31 mouse cellular contexts compared by ENCODE assay signal in genomic region chr8:108286117-108286516, GRCm38 (mm10).
DNase-seq lines count a peak whose midpoint lies in the region; ATAC-seq and TF ChIP-seq lines count a peak whose summit lies in the region.
"Had no signal": no experiment of that assay in that cellular context is flagged by ENCODE, and none has a peak within 500 bp of the region (broad histone marks: within the 10 kb centered on the region; RNA-seq: fewer than 3 reads in every experiment).

No protein-coding gene starts in this region.

- no peak for TF ChIP-seq EP300 in liver, postnatal 0 days (IDR thresholded peaks at IDR 0.05; ENCODE audit: low read depth)

- no peaks in the 10 kb centered on the region; the same call in 1 of the 2 replicates for H3K4me1 ChIP-seq in forebrain, embryonic 14.5 days (ENCODE audit: control insufficient read depth, insufficient read depth, low read length)
- peaks cover 7% of the 10 kb centered on the region; the same call in 1 of the 2 replicates for H3K4me1 ChIP-seq in forebrain, embryonic 12.5 days
- H3K4me1 ChIP-seq in liver, postnatal 0 days (ENCODE audit: insufficient read depth), result no peaks in the 10 kb centered on the region
- H3K4me1 ChIP-seq: heart, embryonic 13.5 days; liver, embryonic 12.5 days; stomach, embryonic 15.5 days had no signal

- H3K27ac ChIP-seq in forebrain, embryonic 14.5 days (ENCODE audit: low read depth, low read length), result no peak overlapping the region
- H3K27ac ChIP-seq in forebrain, embryonic 12.5 days, result no peak overlapping the region
- H3K27ac ChIP-seq in liver, postnatal 0 days (ENCODE audit: low read depth), result no peak overlapping the region
- H3K27ac ChIP-seq: embryonic facial prominence, embryonic 15.5 days; gastrocnemius, adult 2 months; heart, embryonic 13.5 days; kidney, embryonic 15.5 days; left cerebral cortex, adult 2 months; liver, embryonic 12.5 days; midbrain, embryonic 12.5 days; neural tube, embryonic 15.5 days; stomach, embryonic 15.5 days had no signal

- no peak for TF ChIP-seq CTCF in liver, postnatal 0 days (IDR thresholded peaks at IDR 0.05; ENCODE audit: low read depth)
- no peak for TF ChIP-seq CTCF in brain, embryonic 14.5 days (IDR thresholded peaks at IDR 0.05; ENCODE audit: borderline replicate concordance, extremely low read depth, insufficient read depth, insufficient read length)

- peak; percentile 89 for ATAC-seq in forebrain, embryonic 14.5 days
- ATAC-seq in forebrain, embryonic 12.5 days (ENCODE audit: low FRiP score), result no peak; the same call in 1 of the 2 replicates
- ATAC-seq in liver, postnatal 0 days, result 0 out of 2 replicates have a peak, but pooled peaks have one; percentile 29
- 0 out of 2 replicates have a peak, but pooled peaks have one; percentile 10 for ATAC-seq in megakaryocyte, adult 5-6 weeks (ENCODE audit: poor library complexity, severe bottlenecking)
- ATAC-seq: activated CD4-positive, CD25-positive, alpha-beta regulatory T cell, adult 4 months; CD4-positive, CD25-positive, alpha-beta regulatory T cell, adult 4 months; hindbrain, embryonic 16.5 days; intestine, postnatal 0 days; liver, embryonic 12.5 days had no signal

- H3K27me3 ChIP-seq in forebrain, embryonic 14.5 days (replicated peaks; ENCODE audit: control insufficient read depth, insufficient read depth, low read length), result no peaks in the 10 kb centered on the region
- H3K27me3 ChIP-seq in forebrain, embryonic 12.5 days, result 0 out of 2 replicates have a peak, but pooled peaks cover 4% of the 10 kb centered on the region
- H3K27me3 ChIP-seq in liver, postnatal 0 days (ENCODE audit: insufficient read depth, low read length), result no peaks in the 10 kb centered on the region
- H3K27me3 ChIP-seq: embryonic facial prominence, embryonic 15.5 days; heart, embryonic 13.5 days; kidney, embryonic 15.5 days; neural tube, embryonic 15.5 days; stomach, embryonic 15.5 days had no signal

- H3K36me3 ChIP-seq in forebrain, embryonic 14.5 days (ENCODE audit: control insufficient read depth, insufficient read depth, low read length), result no peaks in the 10 kb centered on the region
- H3K36me3 ChIP-seq in forebrain, embryonic 12.5 days (replicated peaks), result no peaks in the 10 kb centered on the region
- no peaks in the 10 kb centered on the region for H3K36me3 ChIP-seq in liver, postnatal 0 days (replicated peaks; ENCODE audit: insufficient read depth, low read length)
- H3K36me3 ChIP-seq: embryonic facial prominence, embryonic 15.5 days; G1E; heart, embryonic 13.5 days; kidney, embryonic 15.5 days; liver, embryonic 12.5 days; midbrain, embryonic 12.5 days; neural tube, embryonic 15.5 days; stomach, embryonic 15.5 days had no signal

- peak; percentile 92 for DNase-seq in forebrain, embryonic 14.5 days (ENCODE audit: low spot score)
- DNase-seq in liver, postnatal 0 days, result no peak
- no peak for DNase-seq in liver
- DNase-seq in brain, embryonic 14.5 days (ENCODE audit: low read depth), result peak; percentile 94
- no peak for DNase-seq in yolk sac, embryonic 10.5 days (ENCODE audit: low spot score)
- DNase-seq: adrenal gland, postnatal 10 days; cerebellum, adult 11-12 months; cerebellum, postnatal 14 days; gastrocnemius, adult 2 months; heart, adult 11 months; heart, postnatal 36 days; lung, embryonic 14.5 days; lung, postnatal 4 days; right cerebral cortex, postnatal 25 days; thymus, adult 2 months had no signal

- H3K9me3 ChIP-seq in forebrain, embryonic 14.5 days (replicated peaks; ENCODE audit: control insufficient read depth, low read length), result no peaks in the 10 kb centered on the region
- no peaks in the 10 kb centered on the region for H3K9me3 ChIP-seq in forebrain, embryonic 12.5 days
- no peaks in the 10 kb centered on the region for H3K9me3 ChIP-seq in liver, postnatal 0 days (ENCODE audit: low read length)
- H3K9me3 ChIP-seq: embryonic facial prominence, embryonic 15.5 days; heart, embryonic 13.5 days; kidney, embryonic 15.5 days; liver, embryonic 12.5 days; midbrain, embryonic 12.5 days; neural tube, embryonic 15.5 days; stomach, embryonic 15.5 days had no signal

- no peak overlapping the region for H3K9ac ChIP-seq in forebrain, embryonic 14.5 days (ENCODE audit: low read length)
- no peak overlapping the region for H3K9ac ChIP-seq in forebrain, embryonic 12.5 days
- no peak overlapping the region for H3K9ac ChIP-seq in liver, postnatal 0 days (replicated peaks)
- H3K9ac ChIP-seq: embryonic facial prominence, embryonic 15.5 days; heart, embryonic 13.5 days; kidney, embryonic 15.5 days; liver, embryonic 12.5 days; lung, embryonic 14.5 days; midbrain, embryonic 12.5 days; neural tube, embryonic 15.5 days; stomach, embryonic 15.5 days had no signal

- 23% methylated on average over 5 of the region's 5 CpGs for whole genome bisulfite sequencing in forebrain, embryonic 14.5 days
- 42% methylated on average over 5 of the region's 5 CpGs for WGBS in forebrain, embryonic 12.5 days
- WGBS in liver, postnatal 0 days (ENCODE audit: insufficient replicate concordance), result 25% methylated on average over 5 of the region's 5 CpGs

- TF ChIP-seq POLR2A in brain, embryonic 14.5 days (IDR thresholded peaks at IDR 0.05; ENCODE audit: borderline replicate concordance, extremely low read depth, insufficient read depth, insufficient read length, poor library complexity, severe bottlenecking), result no peak

- H3K4me2 ChIP-seq in forebrain, embryonic 14.5 days (ENCODE audit: low read length), result no peak overlapping the region
- H3K4me2 ChIP-seq in forebrain, embryonic 12.5 days, result no peak overlapping the region
- no peak overlapping the region for H3K4me2 ChIP-seq in liver, postnatal 0 days (ENCODE audit: low read depth, low read length)
- H3K4me2 ChIP-seq: embryonic facial prominence, embryonic 15.5 days; heart, embryonic 13.5 days; kidney, embryonic 15.5 days; liver, embryonic 12.5 days; lung, embryonic 14.5 days; midbrain, embryonic 12.5 days; neural tube, embryonic 15.5 days; stomach, embryonic 15.5 days had no signal

- H3K4me3 ChIP-seq in forebrain, embryonic 14.5 days (ENCODE audit: low read depth, low read length), result no peak overlapping the region
- no peak overlapping the region for H3K4me3 ChIP-seq in forebrain, embryonic 12.5 days (replicated peaks)
- H3K4me3 ChIP-seq in liver, postnatal 0 days (ENCODE audit: low read depth, low read length), result no peak overlapping the region
- H3K4me3 ChIP-seq: embryonic facial prominence, embryonic 15.5 days; gastrocnemius, adult 2 months; heart, embryonic 13.5 days; kidney, embryonic 15.5 days; left cerebral cortex, adult 2 months; liver, embryonic 12.5 days; midbrain, embryonic 12.5 days; myocyte; neural tube, embryonic 15.5 days; stomach, embryonic 15.5 days had no signal

Comparison
In these comparisons a context has a peak if more than half of its experiments do, and no peak if none do; other contexts are left out.
1. DNase-seq: peak in forebrain, embryonic 14.5 days (single experiment) and brain, embryonic 14.5 days (single experiment); none in liver, postnatal 0 days (single experiment), liver (single experiment) and yolk sac, embryonic 10.5 days (single experiment).